Mouse (Mus musculus) midbrain, embryonic 13.5 days (tissue): ENCODE results near the gene 9230102O04Rik. TPM values are rescaled to one million over a fixed set of nuclear protein-coding genes. Genes with fewer than 3 reads are reported as not detected.

Source experiments
- ATAC-seq: fragments of 200-750 bp; cut with Nextera tagmentation; 2 replicates; pipeline ENCODE4 v1.8.0; 2017; ENCODE audit warnings: mild to moderate bottlenecking, moderate TSS enrichment, moderate library complexity
- H3K27ac ChIP-seq: fragments of 300-500 bp; sonication (generic); 2 replicates; pipeline ENCODE4 v1.5.1; 2015; ENCODE audit warnings: inconsistent platforms, mild to moderate bottlenecking, moderate library complexity
- H3K27me3 ChIP-seq: fragments of 300-500 bp; sonication (generic); 2 replicates; pipeline ENCODE4 v1.6.1; 2015; ENCODE audit warnings: mild to moderate bottlenecking, inconsistent platforms
- H3K36me3 ChIP-seq: fragments of 300-500 bp; sonication (generic); 2 replicates; pipeline ENCODE4 v1.6.1; 2015; ENCODE audit warnings: mild to moderate bottlenecking, inconsistent platforms
- H3K4me1 ChIP-seq: fragments of 300-500 bp; sonication (generic); replicated peaks from 2 replicates; pipeline ENCODE4 v1.6.1; 2015; ENCODE audit warnings: inconsistent platforms
- H3K4me2 ChIP-seq: fragments of 300-500 bp; sonication (generic); replicated peaks from 2 replicates; pipeline ENCODE4 v1.6.1; 2015; ENCODE audit warnings: moderate library complexity, mild to moderate bottlenecking, inconsistent platforms
- H3K4me3 ChIP-seq: fragments of 300-500 bp; sonication (generic); replicated peaks from 2 replicates; pipeline ENCODE4 v1.5.1; 2015; ENCODE audit warnings: mild to moderate bottlenecking, inconsistent platforms
- H3K9ac ChIP-seq: fragments of 300-500 bp; sonication (generic); replicated peaks from 2 replicates; pipeline ENCODE4 v1.6.1; 2015; ENCODE audit warnings: mild to moderate bottlenecking, inconsistent platforms
- H3K9me3 ChIP-seq: fragments of 300-500 bp; sonication (generic); 2 replicates; pipeline ENCODE4 v1.6.1; 2016; ENCODE audit warnings: mild to moderate bottlenecking, inconsistent platforms
- WGBS: fragments of 180-500 bp; shearing (Covaris S2); methylation state at CpG from one replicate; pipeline ENCODE4 v1.1.7; 2015; 5-methylcytosine and 5-hydroxymethylcytosine counted together
- polyA plus RNA-seq: library from polyadenylated mRNA; unstranded; fragments of >200 nt; fragmentation: Nextera tagmentation; extraction: Ambion mirVana; gene quantifications from 2 replicates; pipeline ENCODE4 v1.2.1, GENCODE M21; 2015

Gene 9230102O04Rik
- polyA plus RNA-seq, 1 experiment from 2014 or later = 3.5 TPM

DNA sequence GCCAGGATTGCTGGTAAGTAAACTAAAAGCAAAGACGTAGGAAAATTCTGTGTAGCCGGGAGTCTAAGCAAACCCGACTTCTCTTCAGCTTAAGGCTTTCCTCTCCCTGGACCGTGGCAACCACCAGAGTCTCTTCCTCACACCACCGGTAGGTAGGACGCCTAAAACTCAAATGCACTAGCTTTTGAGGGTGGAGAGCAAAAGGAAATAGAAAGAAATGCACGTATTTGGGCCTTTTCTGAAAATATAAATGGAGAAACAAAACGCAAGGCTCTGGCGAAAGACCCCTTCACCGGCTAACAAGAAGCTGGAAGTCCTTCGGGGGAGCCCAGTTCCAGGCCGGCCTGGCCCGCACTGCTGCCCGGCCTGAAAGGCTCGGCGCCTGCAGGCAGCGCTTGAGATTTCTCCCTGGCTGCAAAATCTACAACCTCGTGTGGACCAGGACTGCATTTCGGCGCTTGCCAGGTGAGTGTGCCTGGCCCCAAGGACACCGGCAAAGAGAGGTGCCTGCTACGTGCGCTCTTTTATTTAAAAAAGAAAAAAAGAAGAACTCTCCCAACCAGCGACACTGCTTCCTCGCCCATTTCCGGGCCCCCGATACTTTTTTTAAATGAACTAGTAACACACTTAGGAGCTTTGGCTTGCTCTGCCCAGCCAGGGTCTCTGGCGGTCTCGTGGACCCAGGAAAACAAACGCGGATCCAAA lies 12.6 kb downstream of the 9230102O04Rik start:
- Histone ChIP-seq H3K9me3 (no peaks in the 10 kb centered on the region), H3K4me2 (peak overlapping the region; percentile 68), H3K27ac (peak overlapping the region; percentile 86), H3K4me1 (peaks cover 43% of the 10 kb centered on the region), H3K9ac (peak overlapping the region; percentile 80), H3K4me3 (peak overlapping the region; percentile 48), H3K36me3 (no peaks in the 10 kb centered on the region; the same call in 1 of the 2 replicates), H3K27me3 (peaks cover 99% of the 10 kb centered on the region)
- no peak for ATAC-seq
- WGBS = 1% methylated on average over 31 of the region's 31 CpGs

DNA sequence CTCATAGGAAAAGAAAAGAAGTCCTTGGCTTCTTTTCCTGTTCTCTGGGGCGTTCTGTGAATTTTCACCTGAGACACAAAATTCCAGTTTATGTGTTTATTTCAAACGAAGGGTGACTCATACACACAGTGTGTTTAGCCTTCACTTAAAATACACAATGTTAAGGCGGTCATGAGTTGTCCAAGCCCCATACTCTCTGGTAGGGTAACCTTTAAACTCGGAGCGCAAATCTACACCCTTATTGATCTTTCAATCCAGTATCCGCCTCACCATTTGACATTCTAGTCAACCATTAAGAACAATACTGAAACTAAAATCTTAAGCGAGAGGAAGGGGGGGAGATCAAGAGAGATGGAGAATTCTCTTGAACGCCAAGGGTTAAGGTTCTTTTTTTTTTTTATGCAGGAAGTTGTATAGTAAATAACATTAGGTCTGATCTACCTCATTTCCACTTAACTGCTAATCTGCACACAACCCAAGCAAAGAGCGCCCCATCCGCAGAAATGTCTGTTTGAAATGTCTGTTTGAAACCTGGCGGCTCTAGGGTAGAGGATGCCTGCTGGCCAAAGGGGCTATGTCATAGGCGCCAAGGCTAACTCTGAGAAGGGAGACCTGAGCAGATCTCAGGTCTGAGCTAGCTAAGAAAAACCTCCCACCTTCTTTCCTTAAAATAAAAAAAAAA lies 13.5 kb downstream of the 9230102O04Rik start:
- no peaks in the 10 kb centered on the region; the same call in 1 of the 2 replicates for H3K36me3 ChIP-seq
- H3K4me1 ChIP-seq = peaks cover 38% of the 10 kb centered on the region
- no peak for ATAC-seq
- H3K9me3 ChIP-seq = no peaks in the 10 kb centered on the region
- peak overlapping the region; percentile 80 for H3K9ac ChIP-seq
- H3K4me3 ChIP-seq = peak overlapping the region; percentile 48
- peak overlapping the region; percentile 86 for H3K27ac ChIP-seq
- H3K27me3 ChIP-seq = peaks cover 99% of the 10 kb centered on the region
- 6% methylated on average over 12 of the region's 12 CpGs for WGBS
- H3K4me2 ChIP-seq = peak overlapping the region; percentile 68

DNA sequence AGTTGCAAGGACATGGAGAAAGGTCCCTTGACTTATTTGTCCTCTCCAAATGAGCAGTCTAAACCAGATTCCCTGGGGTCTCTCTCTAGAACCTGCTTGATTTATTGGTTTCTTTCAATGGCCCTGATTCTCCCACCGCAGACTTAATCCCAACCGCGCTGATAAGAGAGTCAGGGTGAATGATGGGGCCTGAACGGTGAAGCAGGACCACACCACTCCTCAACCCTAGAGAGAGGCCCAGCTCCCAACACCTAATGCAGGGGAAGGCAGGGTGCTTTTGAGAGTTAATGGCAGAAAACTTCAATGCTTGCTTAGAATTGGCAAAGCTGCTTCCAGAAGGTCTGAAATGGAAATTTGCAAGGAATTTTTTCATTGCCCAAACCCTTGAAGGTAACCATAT lies 14.1 kb downstream of the 9230102O04Rik start:
- ATAC-seq = no peak
- H3K27ac ChIP-seq = peak overlapping the region; percentile 86
- 5% methylated on average over 4 of the region's 4 CpGs for WGBS
- H3K9ac ChIP-seq = peak overlapping the region; percentile 80
- no peaks in the 10 kb centered on the region; the same call in 1 of the 2 replicates for H3K36me3 ChIP-seq
- H3K4me2 ChIP-seq = peak overlapping the region; percentile 68
- H3K9me3 ChIP-seq = no peaks in the 10 kb centered on the region
- peaks cover 40% of the 10 kb centered on the region for H3K4me1 ChIP-seq
- H3K4me3 ChIP-seq = peak overlapping the region; percentile 48
- peaks cover 99% of the 10 kb centered on the region for H3K27me3 ChIP-seq

DNA sequence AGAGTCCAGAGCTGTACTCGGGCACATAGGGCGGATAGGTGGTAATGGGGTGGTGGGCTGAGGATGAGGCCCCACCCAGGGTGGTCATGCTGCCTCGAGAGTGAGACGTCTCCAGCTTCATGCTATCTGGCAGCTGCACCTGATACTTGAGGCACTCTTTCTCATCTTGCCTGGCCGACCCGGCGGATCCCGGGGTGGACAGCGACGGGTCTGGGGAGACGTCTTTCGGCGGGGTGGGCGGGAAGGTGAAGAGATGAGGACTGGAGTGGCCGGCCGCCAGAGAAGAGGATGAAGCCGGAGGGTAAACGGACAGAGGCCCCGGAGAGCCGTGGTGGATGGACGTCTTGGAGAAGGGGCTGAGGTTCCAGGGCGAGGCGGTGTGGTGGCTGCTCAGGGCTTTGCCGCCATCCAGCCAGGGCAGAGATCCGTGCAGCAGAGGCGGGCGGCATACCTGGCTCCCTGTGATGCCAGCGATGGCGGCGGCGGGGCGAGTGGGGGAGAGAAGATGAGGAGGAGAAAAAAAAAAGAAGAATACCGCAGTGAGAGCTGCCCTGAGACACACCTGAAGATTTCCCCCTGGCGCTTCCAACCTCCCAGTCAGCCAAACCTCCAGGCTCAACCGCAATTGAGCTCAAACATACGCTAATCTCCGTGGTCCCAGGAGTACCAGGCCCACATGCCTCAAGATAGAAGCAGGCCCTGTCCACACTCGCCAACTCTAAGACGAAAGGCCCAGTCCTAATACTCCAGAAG lies 14.7 kb downstream of the 9230102O04Rik start:
- H3K4me1 ChIP-seq = peaks cover 36% of the 10 kb centered on the region
- peak overlapping the region; percentile 48 for H3K4me3 ChIP-seq
- H3K9ac ChIP-seq = peak overlapping the region; percentile 80
- no peaks in the 10 kb centered on the region; the same call in 1 of the 2 replicates for H3K36me3 ChIP-seq
- H3K27ac ChIP-seq = peak overlapping the region; percentile 86
- no peak for ATAC-seq
- H3K9me3 ChIP-seq = no peaks in the 10 kb centered on the region
- H3K4me2 ChIP-seq = peak overlapping the region; percentile 68
- H3K27me3 ChIP-seq = peaks cover 99% of the 10 kb centered on the region
- WGBS = 2% methylated on average over 39 of the region's 39 CpGs

DNA sequence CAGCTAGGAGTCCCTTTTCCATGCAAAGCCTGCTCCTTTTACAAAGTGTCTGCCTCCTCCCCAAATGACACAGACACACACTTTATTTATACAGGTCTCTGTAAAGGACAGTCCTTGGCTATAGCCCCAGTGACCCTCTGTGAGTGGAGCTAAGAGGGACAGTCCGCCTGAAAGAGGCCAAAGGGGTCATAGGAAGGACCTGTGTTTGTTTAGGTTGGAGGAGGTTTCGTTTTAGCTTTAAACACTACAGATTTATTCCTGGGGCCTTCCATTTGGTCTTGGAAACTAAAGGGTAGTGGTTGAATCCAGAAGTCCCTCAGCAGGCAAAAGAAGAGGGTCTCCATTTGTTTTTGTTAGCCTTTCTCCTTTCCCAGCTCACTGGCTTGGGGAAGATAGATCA lies 15.6 kb downstream of the 9230102O04Rik start:
- Histone ChIP-seq H3K4me2 (peak overlapping the region; percentile 68), H3K36me3 (no peaks in the 10 kb centered on the region; the same call in 1 of the 2 replicates), H3K27me3 (peaks cover 100% of the 10 kb centered on the region), H3K4me1 (peaks cover 30% of the 10 kb centered on the region), H3K27ac (peak overlapping the region; percentile 86), H3K9me3 (no peaks in the 10 kb centered on the region), H3K9ac (peak overlapping the region; percentile 80), H3K4me3 (peak overlapping the region; percentile 48)
- no peak for ATAC-seq
- 13% methylated on average over 2 of the region's 2 CpGs for WGBS

DNA sequence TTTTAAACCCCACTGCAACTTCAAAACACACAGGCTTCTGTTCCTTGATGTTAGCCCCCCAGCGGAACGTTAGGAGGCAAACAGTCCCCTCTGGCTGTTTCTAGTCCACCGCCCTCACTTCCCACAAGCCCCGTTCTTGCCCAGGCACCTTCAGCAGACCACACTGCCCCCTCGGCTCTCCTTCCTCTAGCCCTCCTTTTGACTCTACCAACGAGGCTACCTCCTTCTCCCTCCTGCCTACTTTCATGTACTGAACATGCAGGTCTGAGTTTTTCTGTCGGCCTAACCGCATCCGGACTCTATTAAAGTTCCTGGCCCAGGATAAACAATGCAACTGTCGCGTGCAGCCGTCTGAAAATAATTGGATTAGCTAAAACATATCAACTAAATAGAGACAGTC lies 16.7 kb downstream of the 9230102O04Rik start:
- Histone ChIP-seq H3K4me2 (peak overlapping the region; percentile 68), H3K36me3 (no peaks in the 10 kb centered on the region; the same call in 1 of the 2 replicates), H3K4me1 (peaks cover 23% of the 10 kb centered on the region), H3K9ac (peak overlapping the region; percentile 80), H3K9me3 (no peaks in the 10 kb centered on the region), H3K27ac (peak overlapping the region; percentile 86), H3K4me3 (peak overlapping the region; percentile 48), H3K27me3 (peaks cover 92% of the 10 kb centered on the region)
- 2% methylated on average over 12 of the region's 12 CpGs for WGBS
- ATAC-seq = no peak

DNA sequence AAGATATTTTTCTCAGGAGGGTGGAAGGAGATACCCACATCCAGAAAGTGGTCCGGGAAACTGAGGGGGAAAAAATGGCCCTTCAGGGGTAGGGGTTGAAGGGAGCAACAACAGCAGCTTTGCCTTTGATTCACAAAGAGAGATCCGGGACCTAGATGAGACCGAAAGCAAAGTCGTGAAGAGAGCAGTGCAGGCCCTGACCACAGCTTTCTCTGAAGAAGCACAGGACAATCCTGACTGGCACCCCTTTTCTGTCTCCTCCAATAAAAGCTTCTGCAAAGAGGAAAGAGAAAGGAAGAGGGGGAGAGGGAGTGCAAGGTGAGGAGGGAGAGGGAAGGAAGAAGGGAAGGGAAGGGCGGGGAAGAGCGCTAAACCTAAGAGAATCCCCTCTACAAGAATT lies 17.5 kb downstream of the 9230102O04Rik start:
- Histone ChIP-seq H3K27me3 (peaks cover 86% of the 10 kb centered on the region), H3K4me3 (peak overlapping the region; percentile 48), H3K4me1 (peaks cover 18% of the 10 kb centered on the region), H3K9ac (peak overlapping the region; percentile 59), H3K36me3 (no peaks in the 10 kb centered on the region; the same call in 1 of the 2 replicates), H3K9me3 (no peaks in the 10 kb centered on the region), H3K27ac (peak overlapping the region; percentile 86), H3K4me2 (peak overlapping the region; percentile 68)
- ATAC-seq = no peak
- 15% methylated on average over 6 of the region's 6 CpGs for WGBS

DNA sequence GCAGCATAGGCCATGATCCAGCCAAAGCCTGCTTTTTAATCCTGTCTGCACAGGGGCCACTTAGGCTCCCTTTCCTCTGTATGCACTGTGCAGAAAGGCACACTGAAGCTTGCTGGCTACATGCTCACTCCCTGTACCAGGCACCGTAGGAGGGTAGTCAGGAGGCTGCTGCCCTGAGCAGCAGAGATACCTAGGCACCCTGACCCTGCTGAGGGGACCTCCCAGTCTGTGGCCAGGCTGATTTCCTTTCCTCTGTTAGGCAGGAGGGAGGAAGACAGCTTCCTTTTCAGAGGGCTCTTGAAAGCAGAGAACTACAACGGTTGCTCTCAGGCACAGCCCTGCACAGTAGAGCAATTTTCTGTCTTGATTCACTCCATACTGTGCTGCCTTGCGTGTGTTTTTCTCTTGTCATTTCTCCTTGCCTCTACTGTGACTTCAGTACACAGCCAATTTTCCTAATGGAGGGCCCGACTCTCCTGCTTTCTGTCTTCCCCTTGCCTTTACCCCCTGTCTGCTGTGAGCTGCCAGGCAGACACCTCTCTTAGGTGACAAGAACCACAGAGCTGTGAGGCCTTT lies 18.1 kb downstream of the 9230102O04Rik start:
- Histone ChIP-seq H3K9ac (peak overlapping the region; percentile 59), H3K4me3 (peak overlapping the region; percentile 48), H3K9me3 (no peaks in the 10 kb centered on the region), H3K27ac (peak overlapping the region; percentile 86), H3K36me3 (no peaks in the 10 kb centered on the region; the same call in 1 of the 2 replicates), H3K4me1 (peaks cover 18% of the 10 kb centered on the region), H3K27me3 (peaks cover 81% of the 10 kb centered on the region), H3K4me2 (peak overlapping the region; percentile 68)
- ATAC-seq = peak; percentile 51; the same call in 1 of the 2 replicates
- WGBS = 21% methylated on average over 4 of the region's 4 CpGs

DNA sequence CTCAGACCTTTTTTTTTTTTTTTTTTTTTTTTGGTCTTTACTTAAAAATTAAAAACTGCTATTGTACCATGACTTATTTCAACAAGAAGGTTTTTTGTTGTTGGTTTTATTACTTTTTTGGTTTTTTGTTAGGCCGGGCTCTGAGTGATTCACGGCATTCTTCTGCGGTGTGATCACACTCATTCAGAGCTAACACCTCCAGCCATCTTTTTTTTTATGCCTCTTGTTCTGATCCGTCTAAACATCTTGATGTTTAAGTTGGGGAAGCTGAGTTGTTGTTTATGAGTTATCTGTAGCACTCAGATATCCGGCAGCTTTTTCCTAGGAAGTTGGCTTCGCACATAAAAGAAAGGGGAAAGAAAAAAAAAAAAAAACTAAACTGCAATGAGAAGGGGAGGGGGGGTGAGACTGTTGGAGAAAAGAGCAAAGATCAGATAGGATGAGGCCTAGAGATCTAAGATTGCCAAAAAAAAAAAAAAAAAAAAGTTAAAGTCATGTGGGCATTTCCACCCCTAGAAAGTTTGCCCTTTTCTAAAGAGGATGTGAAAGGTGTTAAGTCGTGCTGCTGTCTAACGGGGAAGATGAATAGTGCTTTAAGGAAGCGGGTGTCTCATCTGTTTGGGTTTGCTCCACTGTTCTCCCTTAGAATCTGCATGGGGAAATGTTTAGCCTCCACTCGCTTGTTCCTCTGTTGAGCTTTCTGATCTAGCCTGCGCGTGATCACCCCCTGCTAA lies 22.1 kb downstream of the 9230102O04Rik start:
- no peak for ATAC-seq
- H3K4me1 ChIP-seq = 0 out of 2 replicates have a peak, but pooled peaks cover 6% of the 10 kb centered on the region
- H3K4me2 ChIP-seq = peak overlapping the region; percentile 10; the same call in 1 of the 2 replicates

DNA sequence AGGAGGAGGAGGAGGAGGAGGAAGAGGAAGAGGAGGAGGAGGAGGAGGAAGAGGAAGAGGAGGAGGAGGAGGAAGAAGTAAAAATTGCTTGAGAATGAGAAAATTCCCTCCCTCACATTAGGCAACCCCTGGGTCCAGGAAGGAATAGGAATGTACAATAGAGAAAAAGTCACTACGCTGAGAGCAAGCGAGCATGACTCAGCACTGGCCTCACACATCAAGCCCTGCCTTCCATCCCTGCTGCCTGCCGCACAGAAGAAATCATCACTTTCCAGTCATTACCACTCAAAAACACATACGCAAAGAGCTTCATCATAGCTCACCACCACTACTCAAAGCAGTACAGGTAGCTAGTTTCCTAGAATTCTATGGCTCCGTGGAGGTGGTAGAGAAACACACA lies 28.6 kb downstream of the 9230102O04Rik start:
- Histone ChIP-seq H3K4me2 (no peak overlapping the region), H3K9me3 (no peaks in the 10 kb centered on the region), H3K4me3 (no peak overlapping the region), H3K4me1 (no peaks in the 10 kb centered on the region), H3K27me3 (no peaks in the 10 kb centered on the region), H3K9ac (no peak overlapping the region), H3K27ac (no peak overlapping the region), H3K36me3 (no peaks in the 10 kb centered on the region)
- whole genome bisulfite sequencing = 90% methylated on average over 5 of the region's 5 CpGs
- no peak for ATAC-seq

More for the DNA sequence above, 22.1 kb downstream of the 9230102O04Rik start:
- Histone ChIP-seq H3K9ac (no peak overlapping the region), H3K36me3 (no peaks in the 10 kb centered on the region), H3K4me3 (no peak overlapping the region), H3K9me3 (no peaks in the 10 kb centered on the region), H3K27ac (no peak overlapping the region), H3K27me3 (peaks cover 44% of the 10 kb centered on the region)
- 82% methylated on average over 12 of the region's 12 CpGs for WGBS

DNA sequence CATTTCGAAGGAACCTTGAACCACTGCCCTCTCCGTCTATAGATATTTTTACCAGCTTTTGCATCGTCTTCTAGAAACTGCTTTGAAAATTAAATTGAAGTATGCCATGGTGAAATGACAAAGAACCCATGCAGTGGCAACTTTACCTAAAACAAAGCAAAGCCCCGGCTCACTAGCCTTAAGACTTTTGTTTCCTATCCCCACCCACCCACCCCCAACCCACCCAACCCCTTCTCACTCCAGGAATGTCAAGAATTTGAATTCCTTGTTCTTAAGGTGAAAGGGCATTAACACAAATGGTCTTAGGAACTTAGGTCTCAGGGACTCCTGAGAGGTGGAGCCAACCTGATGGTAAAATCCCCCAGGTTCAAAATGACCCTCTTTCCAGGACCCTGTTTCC lies 33.5 kb downstream of the 9230102O04Rik start:
- Histone ChIP-seq H3K4me3 (no peak overlapping the region), H3K4me1 (peaks cover 9% of the 10 kb centered on the region), H3K36me3 (no peaks in the 10 kb centered on the region), H3K9ac (no peak overlapping the region), H3K27ac (no peak overlapping the region), H3K4me2 (no peak overlapping the region), H3K27me3 (no peaks in the 10 kb centered on the region), H3K9me3 (no peaks in the 10 kb centered on the region)
- WGBS = 33% methylated on average over 4 of the region's 4 CpGs
- ATAC-seq = no peak
